In the genomic region with DNA sequence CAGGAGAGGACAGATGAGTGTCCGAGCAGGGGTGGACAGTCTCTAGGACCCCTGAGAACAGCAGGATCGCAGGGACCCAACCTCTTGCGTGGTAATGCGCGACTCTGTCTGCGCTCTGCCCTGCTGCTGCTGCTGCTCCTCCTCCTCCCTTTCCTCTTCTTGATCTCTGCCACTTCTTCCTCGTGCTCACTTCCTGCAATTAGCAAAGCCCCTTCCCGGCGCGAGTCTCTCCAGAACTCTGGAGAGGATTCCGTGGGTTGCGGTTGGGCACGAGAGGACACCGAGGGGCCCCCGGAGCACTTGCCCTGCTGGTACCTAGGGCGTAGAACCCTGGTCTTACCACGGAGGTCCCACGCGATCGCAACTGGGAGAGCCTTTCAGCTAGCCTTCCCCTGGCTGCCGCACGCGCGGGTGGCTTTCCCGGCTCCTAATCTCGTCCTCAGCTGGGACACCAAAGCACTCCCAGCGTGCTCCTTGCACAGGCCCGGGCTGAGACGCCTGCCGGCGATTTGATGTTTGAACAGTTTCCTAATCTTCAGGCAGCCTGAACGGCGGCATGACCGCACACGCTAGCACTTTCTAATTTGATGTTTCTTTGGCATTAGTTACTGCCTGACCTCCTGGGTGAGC, we compare ENCODE assay signal across 8 mouse cellular contexts. TPM values are rescaled to one million over a fixed set of nuclear protein-coding genes. Genes with fewer than 3 reads are reported as not detected.
DNase-seq lines count a peak whose midpoint lies in the region; ATAC-seq and TF ChIP-seq lines count a peak whose summit lies in the region.

A gene (minus strand): TSS at position 484 of the 630 bp plus-strand sequence.

- TF ChIP-seq EP300 in stomach, postnatal 0 days (optimal IDR thresholded peaks at IDR 0.05) = no peak

- H3K9me3 ChIP-seq in embryonic facial prominence, embryonic 15.5 days (replicated peaks) = no peaks in the 10 kb centered on the region
- H3K9me3 ChIP-seq in heart, embryonic 13.5 days = no peaks in the 10 kb centered on the region
- no peaks in the 10 kb centered on the region for H3K9me3 ChIP-seq in kidney, embryonic 14.5 days (ENCODE audit: control insufficient read depth, low read length)
- H3K9me3 ChIP-seq in liver, embryonic 16.5 days (replicated peaks; ENCODE audit: control insufficient read depth, low read length) = no peaks in the 10 kb centered on the region
- no peaks in the 10 kb centered on the region for H3K9me3 ChIP-seq in stomach, postnatal 0 days (ENCODE audit: control insufficient read depth, low read length)

- H3K27ac ChIP-seq in embryonic facial prominence, embryonic 15.5 days (replicated peaks) = peak within 1 kb of the TSS; percentile 87
- H3K27ac ChIP-seq in heart, embryonic 13.5 days (replicated peaks) = no peak within 1 kb of the TSS
- no peak within 1 kb of the TSS for H3K27ac ChIP-seq in kidney, embryonic 14.5 days (ENCODE audit: low read depth, low read length)
- no peak within 1 kb of the TSS for H3K27ac ChIP-seq in liver, embryonic 16.5 days (ENCODE audit: low read length)
- H3K27ac ChIP-seq in stomach, postnatal 0 days (replicated peaks) = peak within 1 kb of the TSS; percentile 83

- H3K9ac ChIP-seq in embryonic facial prominence, embryonic 15.5 days = peak within 1 kb of the TSS; percentile 31
- H3K9ac ChIP-seq in heart, embryonic 13.5 days = peak within 1 kb of the TSS; percentile 82
- peak within 1 kb of the TSS; percentile 38; the same call in 1 of the 2 replicates for H3K9ac ChIP-seq in kidney, embryonic 14.5 days (ENCODE audit: low read depth, low read length)
- no peak within 1 kb of the TSS for H3K9ac ChIP-seq in liver, embryonic 16.5 days (ENCODE audit: low read depth, low read length)
- peak within 1 kb of the TSS; percentile 69 for H3K9ac ChIP-seq in stomach, postnatal 0 days (ENCODE audit: low read length)

- peaks cover 3% of the 10 kb centered on the region; the same call in 1 of the 2 replicates for H3K4me1 ChIP-seq in embryonic facial prominence, embryonic 15.5 days
- H3K4me1 ChIP-seq in heart, embryonic 13.5 days = peaks cover 4% of the 10 kb centered on the region; the same call in 1 of the 2 replicates
- no peaks in the 10 kb centered on the region for H3K4me1 ChIP-seq in kidney, embryonic 14.5 days (ENCODE audit: control insufficient read depth, insufficient read depth, low read length)
- no peaks in the 10 kb centered on the region for H3K4me1 ChIP-seq in liver, embryonic 16.5 days (ENCODE audit: control insufficient read depth, low read depth, low read length)
- H3K4me1 ChIP-seq in stomach, postnatal 0 days (replicated peaks; ENCODE audit: control insufficient read depth, insufficient read depth) = no peaks in the 10 kb centered on the region

- H3K36me3 ChIP-seq in embryonic facial prominence, embryonic 15.5 days = no peaks in the 10 kb centered on the region
- no peaks in the 10 kb centered on the region for H3K36me3 ChIP-seq in heart, embryonic 13.5 days
- no peaks in the 10 kb centered on the region for H3K36me3 ChIP-seq in kidney, embryonic 14.5 days (ENCODE audit: control insufficient read depth, insufficient read depth, low read length)
- H3K36me3 ChIP-seq in liver, embryonic 16.5 days (ENCODE audit: control insufficient read depth, insufficient read depth) = no peaks in the 10 kb centered on the region
- H3K36me3 ChIP-seq in stomach, postnatal 0 days (ENCODE audit: control insufficient read depth, insufficient read depth, low read length) = no peaks in the 10 kb centered on the region

- H3K27me3 ChIP-seq in embryonic facial prominence, embryonic 15.5 days = no peaks in the 10 kb centered on the region
- H3K27me3 ChIP-seq in heart, embryonic 13.5 days (replicated peaks) = peaks cover 35% of the 10 kb centered on the region
- H3K27me3 ChIP-seq in kidney, embryonic 14.5 days (ENCODE audit: control insufficient read depth, insufficient read depth, low read length) = no peaks in the 10 kb centered on the region
- peaks cover 6% of the 10 kb centered on the region; the same call in 1 of the 2 replicates for H3K27me3 ChIP-seq in liver, embryonic 16.5 days (ENCODE audit: control insufficient read depth, insufficient read depth, low read depth, low read length)
- no peaks in the 10 kb centered on the region for H3K27me3 ChIP-seq in stomach, postnatal 0 days (ENCODE audit: control insufficient read depth, insufficient read depth, low read length)

- peak within 1 kb of the TSS; percentile 92 for H3K4me2 ChIP-seq in embryonic facial prominence, embryonic 15.5 days (replicated peaks)
- H3K4me2 ChIP-seq in heart, embryonic 13.5 days = peak within 1 kb of the TSS; percentile 98
- H3K4me2 ChIP-seq in kidney, embryonic 14.5 days (replicated peaks; ENCODE audit: low read depth, low read length) = peak within 1 kb of the TSS; percentile 78
- peak within 1 kb of the TSS; percentile 53 for H3K4me2 ChIP-seq in liver, embryonic 16.5 days (ENCODE audit: low read depth, low read length)
- H3K4me2 ChIP-seq in stomach, postnatal 0 days (replicated peaks; ENCODE audit: low read depth) = peak within 1 kb of the TSS; percentile 96

- ATAC-seq in embryonic facial prominence, embryonic 15.5 days (ENCODE audit: insufficient number of reproducible peaks, low FRiP score, low TSS enrichment, low read depth) = peak; percentile 53; the same call in 1 of the 2 replicates
- ATAC-seq in heart, embryonic 13.5 days (ENCODE audit: extremely low read depth, insufficient number of reproducible peaks, low FRiP score, low TSS enrichment) = no peak
- ATAC-seq in kidney, embryonic 14.5 days (ENCODE audit: low FRiP score, low TSS enrichment) = peak; percentile 88
- peak; percentile 48; the same call in 1 of the 2 replicates for ATAC-seq in liver, embryonic 16.5 days (ENCODE audit: low read depth)
- peak; percentile 91 for ATAC-seq in stomach, postnatal 0 days (ENCODE audit: low FRiP score, low TSS enrichment)

- DNase-seq in layer of hippocampus, adult 11-12 months (ENCODE audit: low spot score) = peak; percentile 22
- no peak for DNase-seq in layer of hippocampus, adult 9-10 months (ENCODE audit: low spot score)
- DNase-seq in neural tube, embryonic 10.5 days (ENCODE audit: extremely low spot score, low spot score) = peak; percentile 77
- peak; percentile 82 for DNase-seq in stomach, postnatal 0 days (ENCODE audit: low spot score)

- peak within 1 kb of the TSS; percentile 62 for H3K4me3 ChIP-seq in embryonic facial prominence, embryonic 15.5 days (replicated peaks)
- peak within 1 kb of the TSS; percentile 63 for H3K4me3 ChIP-seq in heart, embryonic 13.5 days
- H3K4me3 ChIP-seq in kidney, embryonic 14.5 days (ENCODE audit: low read length) = peak within 1 kb of the TSS; percentile 45
- H3K4me3 ChIP-seq in liver, embryonic 16.5 days (ENCODE audit: low read depth, low read length) = peak within 1 kb of the TSS; percentile 46
- H3K4me3 ChIP-seq in stomach, postnatal 0 days (ENCODE audit: low read depth, low read length) = peak within 1 kb of the TSS; percentile 55

- peak; percentile 71 for TF ChIP-seq CTCF in stomach, postnatal 0 days (IDR thresholded peaks at IDR 0.05; ENCODE audit: low read depth)

- under 1% methylated on average over 35 of the region's 35 CpGs for WGBS in embryonic facial prominence, embryonic 15.5 days
- WGBS in heart, embryonic 13.5 days = under 1% methylated on average over 35 of the region's 35 CpGs
- under 1% methylated on average over 35 of the region's 35 CpGs for WGBS in kidney, embryonic 14.5 days
- WGBS in liver, embryonic 16.5 days (ENCODE audit: insufficient replicate concordance) = under 1% methylated on average over 35 of the region's 35 CpGs
- under 1% methylated on average over 35 of the region's 35 CpGs for WGBS in stomach, postnatal 0 days

RNA-seq across cellular contexts. Expression of the gene that starts here (rescaled TPM):
- 6.5 and 7.2 TPM in 2 replicates for polyA plus RNA-seq in embryonic facial prominence, embryonic 15.5 days (2015; fragmentation: Nextera tagmentation; extraction: Ambion mirVana)
- polyA plus RNA-seq in heart, embryonic 13.5 days (2015; fragmentation: Nextera tagmentation; extraction: Ambion mirVana) = 0.46 and 0.49 TPM in 2 replicates
- 1.7 and 2.4 TPM in 2 replicates for polyA plus RNA-seq in kidney, embryonic 14.5 days (2014; fragmentation: Nextera tagmentation; extraction: Ambion mirVana)
- 0.21 and 0.24 TPM in 2 replicates for polyA plus RNA-seq in liver, embryonic 16.5 days (2015; fragmentation: Nextera tagmentation; extraction: Ambion mirVana)
- polyA plus RNA-seq in stomach, postnatal 0 days (2015; fragmentation: Nextera tagmentation; extraction: Ambion mirVana) = 2.2 and 2.4 TPM in 2 replicates

Comparison
In these comparisons a context has a peak if more than half of its experiments do, and no peak if none do; other contexts are left out.
1. Peak in ATAC-seq, H3K4me3 ChIP-seq and H3K4me2 ChIP-seq in liver, embryonic 16.5 days; RNA of the gene not detected or under 1 TPM.
2. H3K27ac ChIP-seq: peak in embryonic facial prominence, embryonic 15.5 days (single experiment) and stomach, postnatal 0 days (single experiment); none in heart, embryonic 13.5 days (single experiment), kidney, embryonic 14.5 days (single experiment) and liver, embryonic 16.5 days (single experiment).
3. Peak in every context shown above with its lines, with median percentiles within 50 percentile points of each other: H3K4me2 ChIP-seq and H3K4me3 ChIP-seq.